Mouse (Mus musculus) hindbrain, postnatal 0 days (tissue): ENCODE measurements around the gene Txndc12. TPM values are rescaled to one million over a fixed set of nuclear protein-coding genes. Genes with fewer than 3 reads are reported as not detected.

Experiments used
- ATAC-seq: fragments of 200-750 bp; cut with Nextera tagmentation; 2 replicates; pipeline ENCODE4 v1.8.0; 2017; ENCODE audit warnings: mild to moderate bottlenecking, moderate TSS enrichment, moderate library complexity
- DNase-seq: peaks from one replicate; pipeline ENCODE4 v3.0.0-alpha.2; 2015; ENCODE audit warnings: low spot score
- H3K27ac ChIP-seq: fragments of 300-500 bp; sonication (generic); 2 replicates; pipeline ENCODE4 v1.5.1; 2014; ENCODE audit warnings: mild to moderate bottlenecking
- H3K27me3 ChIP-seq: fragments of 300-500 bp; sonication (generic); 2 replicates; pipeline ENCODE4 v1.6.1; 2014; ENCODE audit warnings: low read length, mixed read lengths; ENCODE audit not compliant: insufficient read depth
- H3K36me3 ChIP-seq: fragments of 300-500 bp; sonication (generic); 2 replicates; pipeline ENCODE4 v1.6.1; 2014; ENCODE audit warnings: low read length, mixed read lengths; ENCODE audit not compliant: insufficient read depth
- H3K4me1 ChIP-seq: fragments of 300-500 bp; sonication (generic); 2 replicates; pipeline ENCODE4 v1.6.1; 2014; ENCODE audit warnings: antibody characterized with exemption, low read length, mixed read lengths; ENCODE audit not compliant: insufficient read depth
- H3K4me2 ChIP-seq: fragments of 300-500 bp; sonication (generic); 2 replicates; pipeline ENCODE4 v1.6.1; 2014; ENCODE audit warnings: low read depth, mild to moderate bottlenecking, low read length, moderate library complexity, mixed read lengths
- H3K4me3 ChIP-seq: fragments of 300-500 bp; sonication (generic); 2 replicates; pipeline ENCODE4 v1.5.1; 2014; ENCODE audit warnings: low read length
- H3K9ac ChIP-seq: fragments of 300-500 bp; sonication (generic); replicated peaks from 2 replicates; pipeline ENCODE4 v1.6.1; 2014; ENCODE audit warnings: mild to moderate bottlenecking, low read length, moderate library complexity, mixed read lengths
- H3K9me3 ChIP-seq: fragments of 300-500 bp; sonication (generic); 2 replicates; pipeline ENCODE4 v1.6.1; 2016; ENCODE audit warnings: low read length, mixed read lengths
- CTCF ChIP-seq: IDR thresholded peaks from 2 replicates; pipeline ENCODE4 v1.5.1; 2016; ENCODE audit warnings: antibody characterized with exemption, control low read depth, low read depth
- WGBS: fragments of 180-500 bp; shearing (Covaris S2); extraction: QIAGEN DNeasy Blood & Tissue Kit; methylation state at CpG from one replicate; pipeline ENCODE4 v1.1.7; 2014; 5-methylcytosine and 5-hydroxymethylcytosine counted together
- polyA plus RNA-seq: library from polyadenylated mRNA; unstranded; fragments of >200 nt; fragmentation: Nextera tagmentation; extraction: Ambion mirVana; gene quantifications from 2 replicates; pipeline ENCODE4 v1.2.1, GENCODE M21; 2015
- total RNA-seq: library from RNA; depleted of rRNA; stranded (reverse); fragments of >200 nt; gene quantifications from 2 replicates; pipeline ENCODE4 v1.2.3, GENCODE M21; 2014

The Txndc12 gene
- total and polyA plus RNA-seq, 2 experiments from 2014 or later, result 38.1 to 68.2 TPM

GRCm38 (mm10) chr4:108873746-108874145 lies 39.3 kb downstream of the Txndc12 start:
- Histone ChIP-seq H3K4me3 (no peak overlapping the region), H3K9ac (no peak overlapping the region), H3K27me3 (no peaks in the 10 kb centered on the region), H3K36me3 (no peaks in the 10 kb centered on the region), H3K4me2 (no peak overlapping the region), H3K9me3 (no peaks in the 10 kb centered on the region), H3K27ac (no peak overlapping the region), H3K4me1 (no peaks in the 10 kb centered on the region; the same call in 1 of the 2 replicates)
- TF ChIP-seq CTCF, result no peak
- ATAC-seq (no peak), DNase-seq (no peak)
- WGBS, result 84% methylated on average over 5 of the region's 5 CpGs

GRCm38 (mm10) chr4:108877901-108878300 lies 43.5 kb downstream of the Txndc12 start:
- Histone ChIP-seq H3K4me1 (peaks cover 5% of the 10 kb centered on the region; the same call in 1 of the 2 replicates), H3K9me3 (no peaks in the 10 kb centered on the region), H3K4me2 (no peak overlapping the region), H3K36me3 (no peaks in the 10 kb centered on the region), H3K27me3 (no peaks in the 10 kb centered on the region), H3K4me3 (no peak overlapping the region), H3K27ac (no peak overlapping the region), H3K9ac (no peak overlapping the region)
- WGBS, result 83% methylated on average over 6 of the region's 6 CpGs
- DNase-seq (no peak), ATAC-seq (no peak)
- TF ChIP-seq CTCF, result no peak

GRCm38 (mm10) chr4:108878963-108879822 lies 44.8 kb downstream of the Txndc12 start, which contains the start of gene Rab3b:
Gene Rab3b (plus strand): TSS chr4:108879063.
- Histone ChIP-seq H3K27me3 (no peaks in the 10 kb centered on the region), H3K27ac (peak within 1 kb of the TSS; percentile 77), H3K4me1 (peaks cover 5% of the 10 kb centered on the region; the same call in 1 of the 2 replicates), H3K36me3 (no peaks in the 10 kb centered on the region), H3K4me3 (peak within 1 kb of the TSS; percentile 79), H3K9me3 (no peaks in the 10 kb centered on the region), H3K4me2 (peak within 1 kb of the TSS; percentile 89), H3K9ac (peak within 1 kb of the TSS; percentile 77)
- ATAC-seq, result peak; percentile 88
- peak; percentile 86 for DNase-seq
- no peak; the same call in 1 of the 2 replicates for TF ChIP-seq CTCF
- 1% methylated on average over 46 of the region's 46 CpGs for WGBS

- H3K4me3 ChIP-seq, result no peak overlapping the region
- no peak overlapping the region for H3K27ac ChIP-seq
- H3K27me3 ChIP-seq, result no peaks in the 10 kb centered on the region
- peak; percentile 42 for DNase-seq
- 55% methylated on average over 13 of the region's 13 CpGs for WGBS
- no peaks in the 10 kb centered on the region for H3K36me3 ChIP-seq
- no peak for TF ChIP-seq CTCF
- no peak overlapping the region for H3K9ac ChIP-seq
- H3K9me3 ChIP-seq, result 0 out of 2 replicates have a peak, but pooled peaks cover 3% of the 10 kb centered on the region
- ATAC-seq, result no peak
- H3K4me2 ChIP-seq, result no peak overlapping the region
- peaks cover 5% of the 10 kb centered on the region; the same call in 1 of the 2 replicates for H3K4me1 ChIP-seq
These were observed 49.4 kb downstream of the Txndc12 start for GRCm38 (mm10) chr4:108883815-108884214.

GRCm38 (mm10) chr4:108887456-108887855 lies 53.1 kb downstream of the Txndc12 start:
- H3K27me3 ChIP-seq, result no peaks in the 10 kb centered on the region
- ATAC-seq, result no peak
- no peaks in the 10 kb centered on the region for H3K36me3 ChIP-seq
- TF ChIP-seq CTCF, result no peak
- no peak overlapping the region for H3K9ac ChIP-seq
- H3K4me2 ChIP-seq, result no peak overlapping the region
- DNase-seq, result no peak
- no peak overlapping the region for H3K4me3 ChIP-seq
- WGBS, result 91% methylated on average over 4 of the region's 4 CpGs
- 0 out of 2 replicates have a peak, but pooled peaks cover 3% of the 10 kb centered on the region for H3K9me3 ChIP-seq
- H3K27ac ChIP-seq, result no peak overlapping the region
- no peaks in the 10 kb centered on the region for H3K4me1 ChIP-seq

- Histone ChIP-seq H3K4me3 (no peak overlapping the region), H3K4me1 (no peaks in the 10 kb centered on the region), H3K4me2 (no peak overlapping the region), H3K9ac (no peak overlapping the region), H3K36me3 (no peaks in the 10 kb centered on the region), H3K9me3 (0 out of 2 replicates have a peak, but pooled peaks cover 3% of the 10 kb centered on the region), H3K27ac (no peak overlapping the region), H3K27me3 (no peaks in the 10 kb centered on the region)
- ATAC-seq (no peak), DNase-seq (no peak)
- 64% methylated on average over 6 of the region's 6 CpGs for WGBS
- no peak for TF ChIP-seq CTCF
These were observed 56.5 kb downstream of the Txndc12 start for GRCm38 (mm10) chr4:108890876-108891275.

GRCm38 (mm10) chr4:108900421-108900820 lies 66.0 kb downstream of the Txndc12 start:
- H3K27me3 ChIP-seq, result no peaks in the 10 kb centered on the region
- no peak overlapping the region for H3K4me3 ChIP-seq
- H3K27ac ChIP-seq, result no peak overlapping the region
- no peak overlapping the region for H3K9ac ChIP-seq
- TF ChIP-seq CTCF, result no peak
- H3K4me1 ChIP-seq, result no peaks in the 10 kb centered on the region
- no peaks in the 10 kb centered on the region for H3K36me3 ChIP-seq
- DNase-seq, result no peak
- H3K4me2 ChIP-seq, result no peak overlapping the region
- no peaks in the 10 kb centered on the region for H3K9me3 ChIP-seq
- no peak for ATAC-seq
- 65% methylated on average over 7 of the region's 7 CpGs for WGBS
